Mouse (Mus musculus) megakaryocyte-erythroid progenitor cell, adult 5 weeks (primary cell): ENCODE measurements around the gene Zswim4. TPM values are rescaled to one million over a fixed set of nuclear protein-coding genes. Genes with fewer than 3 reads are reported as not detected.

Experiments used
- polyA plus RNA-seq: library from polyadenylated mRNA; stranded (reverse); fragments of >175 nt; gene quantifications from 2 replicates; pipeline ENCODE4 v1.2.3, GENCODE M21; 2012

Zswim4 gene
- 29.6 and 37.8 TPM in 2 replicates for polyA plus RNA-seq

GRCm38 (mm10) chr8:84236998-84237473 is at the start of gene Zswim4:
TSS of gene Zswim4 (minus strand) at chr8:84237055.

GRCm38 (mm10) chr8:84269950-84270773 is 33.3 kb upstream of the Zswim4 start, which contains the start of gene Ccdc130:
TSS of gene Ccdc130 (minus strand) at chr8:84270380.

GRCm38 (mm10) chr8:84256822-84257610 is 20.2 kb upstream of the Zswim4 start, which contains the start of gene Mri1:
TSS of gene Mri1 (minus strand) at chr8:84257326.

GRCm38 (mm10) chr8:84249257-84250170 is 12.7 kb upstream of the Zswim4 start, which contains the start of gene D8Ertd738e:
TSS of gene D8Ertd738e (minus strand) at chr8:84249719.

GRCm38 (mm10) chr8:84185117-84185516 is 51.7 kb downstream of the Zswim4 start, which contains the start of gene Nanos3:
TSS of gene Nanos3 (minus strand) at chr8:84185217.

Other genes starting within 250 kb of the Zswim4 start
- 183 and 218 TPM in 2 replicates for gene Samd1, start 239.4 kb downstream of the Zswim4 start, polyA plus RNA-seq
- gene 1700067K01Rik, start 235.6 kb downstream of the Zswim4 start, polyA plus RNA-seq: 0.54 and 0.89 TPM in 2 replicates
- 0.04 and 0.16 TPM in 2 replicates for gene 2210011C24Rik, start 224.9 kb downstream of the Zswim4 start, polyA plus RNA-seq
- gene Palm3, start 215.6 kb downstream of the Zswim4 start, polyA plus RNA-seq: 0.11 and 0.31 TPM in 2 replicates
- gene Il27ra, start 194.5 kb downstream of the Zswim4 start, polyA plus RNA-seq: 6.6 and 10.7 TPM in 2 replicates
- gene Rln3, start 192.1 kb downstream of the Zswim4 start, polyA plus RNA-seq: 0.18 TPM in 1 of 2 replicates, not detected in the other
- gene Gm10643, start 171.9 kb downstream of the Zswim4 start, polyA plus RNA-seq: 0.06 and 0.25 TPM in 2 replicates
- 44.9 and 58.5 TPM in 2 replicates for gene Rfx1, start 170.2 kb downstream of the Zswim4 start, polyA plus RNA-seq
- 52.7 and 58.9 TPM in 2 replicates for gene Dcaf15, start 132.3 kb downstream of the Zswim4 start, polyA plus RNA-seq
- gene Podnl1, start 111.1 kb downstream of the Zswim4 start, polyA plus RNA-seq: 0.76 and 1.00 TPM in 2 replicates
- gene Cc2d1a, start 89.1 kb downstream of the Zswim4 start, polyA plus RNA-seq: 33.0 and 37.0 TPM in 2 replicates
- 0.84 and 1.5 TPM in 2 replicates for gene 4930432K21Rik, start 89.0 kb downstream of the Zswim4 start, polyA plus RNA-seq
- 6.1 and 12.7 TPM in 2 replicates for gene Nanos3, start 51.8 kb downstream of the Zswim4 start, polyA plus RNA-seq
- gene D8Ertd738e, start 12.7 kb upstream of the Zswim4 start, polyA plus RNA-seq: 250 and 284 TPM in 2 replicates
- gene Mri1, start 20.3 kb upstream of the Zswim4 start, polyA plus RNA-seq: 122 and 142 TPM in 2 replicates
- gene Ccdc130, start 33.3 kb upstream of the Zswim4 start, polyA plus RNA-seq: 10.8 and 14.5 TPM in 2 replicates
- 57.8 and 64.4 TPM in 2 replicates for gene Cacna1a, start 151.4 kb upstream of the Zswim4 start, polyA plus RNA-seq